Mouse (Mus musculus) neural tube, embryonic 14.5 days (tissue): ENCODE measurements around the gene Tsr1. TPM values are rescaled to one million over a fixed set of nuclear protein-coding genes. Genes with fewer than 3 reads are reported as not detected.
A peak's percentile ranks its signal among the peaks of the same experiment; 100 is the strongest.

Experiments used
- ATAC-seq: fragments of 200-750 bp; cut with Nextera tagmentation; 2 replicates; pipeline ENCODE4 v1.8.0; 2017; ENCODE audit warnings: low read depth, mild to moderate bottlenecking, moderate TSS enrichment, moderate library complexity
- H3K27ac ChIP-seq: fragments of 300-500 bp; sonication (generic); 2 replicates; pipeline ENCODE4 v1.5.1; 2014; ENCODE audit warnings: low read depth, mild to moderate bottlenecking, control low read depth, low read length, moderate library complexity, mixed read lengths
- H3K27me3 ChIP-seq: fragments of 300-500 bp; sonication (generic); 2 replicates; pipeline ENCODE4 v1.6.1; 2014; ENCODE audit warnings: low read length; ENCODE audit not compliant: control insufficient read depth, insufficient read depth
- H3K36me3 ChIP-seq: fragments of 300-500 bp; sonication (generic); 2 replicates; pipeline ENCODE4 v1.6.1; 2014; ENCODE audit warnings: low read length, mixed read lengths; ENCODE audit not compliant: control insufficient read depth, insufficient read depth
- H3K4me1 ChIP-seq: fragments of 300-500 bp; sonication (generic); 2 replicates; pipeline ENCODE4 v1.6.1; 2014; ENCODE audit warnings: low read length; ENCODE audit not compliant: control insufficient read depth, insufficient read depth
- H3K4me2 ChIP-seq: fragments of 300-500 bp; sonication (generic); 2 replicates; pipeline ENCODE4 v1.6.1; 2014; ENCODE audit warnings: mild to moderate bottlenecking, low read depth, low read length, control low read depth
- H3K4me3 ChIP-seq: fragments of 300-500 bp; sonication (generic); 2 replicates; pipeline ENCODE4 v1.5.1; 2014; ENCODE audit warnings: low read depth, low read length, control low read depth, mixed read lengths
- H3K9ac ChIP-seq: fragments of 300-500 bp; sonication (generic); replicated peaks from 2 replicates; pipeline ENCODE4 v1.6.1; 2014; ENCODE audit warnings: low read depth, mild to moderate bottlenecking, control low read depth, low read length, mixed read lengths
- H3K9me3 ChIP-seq: fragments of 300-500 bp; sonication (generic); 2 replicates; pipeline ENCODE4 v1.6.1; 2016; ENCODE audit warnings: low read length; ENCODE audit not compliant: control insufficient read depth
- WGBS: fragments of 180-500 bp; shearing (Covaris S2); extraction: QIAGEN DNeasy Blood & Tissue Kit; methylation state at CpG from one replicate; pipeline ENCODE4 v1.1.7; 2014; 5-methylcytosine and 5-hydroxymethylcytosine counted together
- polyA plus RNA-seq: library from polyadenylated mRNA; unstranded; fragments of >200 nt; fragmentation: Nextera tagmentation; extraction: Ambion mirVana; gene quantifications from 2 replicates; pipeline ENCODE4 v1.2.1, GENCODE M21; 2014

Gene Tsr1
- 27.9 and 40.6 TPM in 2 replicates for polyA plus RNA-seq

DNA sequence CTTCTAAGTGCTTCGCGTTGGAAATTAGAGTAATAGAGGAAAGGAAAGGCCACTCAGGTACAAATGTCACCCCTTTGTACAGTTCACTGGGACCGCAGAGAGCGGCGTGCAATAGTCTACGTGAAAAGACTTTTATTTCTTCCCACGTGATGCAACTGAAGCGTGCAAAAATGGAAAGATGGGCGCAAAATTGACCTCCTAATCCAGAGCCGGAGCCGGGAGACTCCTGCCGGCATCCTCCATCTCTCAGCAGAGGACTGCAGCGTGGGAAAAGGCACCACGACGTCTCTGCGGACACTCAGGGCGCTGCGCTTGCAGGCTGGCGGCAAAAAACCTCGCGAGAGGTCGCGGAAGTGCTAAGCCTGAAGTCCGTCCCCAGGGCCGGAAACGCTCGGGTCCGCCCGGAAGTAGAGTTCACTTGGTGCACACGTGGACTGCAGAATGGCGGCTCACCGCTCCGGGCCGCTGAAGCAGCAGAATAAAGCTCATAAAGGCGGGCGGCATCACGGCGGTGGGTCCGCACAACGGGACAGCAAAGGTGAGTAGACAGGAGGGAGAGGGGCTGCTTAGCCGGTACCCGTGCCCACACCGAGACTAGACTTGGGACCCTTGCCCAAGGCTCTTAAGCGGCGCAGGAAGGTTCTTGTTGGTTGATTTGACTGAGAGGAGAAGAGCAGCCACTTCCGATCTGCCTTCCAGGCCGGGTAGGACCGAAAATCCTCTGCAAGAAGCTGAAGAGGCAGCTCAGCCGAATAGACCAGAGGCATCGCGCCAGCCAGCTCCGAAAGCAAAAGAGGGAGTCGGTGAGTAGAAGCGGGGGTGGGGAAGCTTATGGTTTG is at the start of gene Tsr1:
Tsr1 (plus strand) TSS at position 394 of the 839 bp plus-strand sequence.
- H3K27me3 ChIP-seq, result no peaks in the 10 kb centered on the region
- H3K36me3 ChIP-seq, result peaks cover 24% of the 10 kb centered on the region
- peak within 1 kb of the TSS; percentile 81 for H3K4me3 ChIP-seq
- peaks cover 16% of the 10 kb centered on the region for H3K4me1 ChIP-seq
- peak within 1 kb of the TSS; percentile 84 for H3K27ac ChIP-seq
- peak; percentile 77 for ATAC-seq
- H3K4me2 ChIP-seq, result peak within 1 kb of the TSS; percentile 76
- under 1% methylated on average over 54 of the region's 54 CpGs for WGBS
- H3K9ac ChIP-seq, result peak within 1 kb of the TSS; percentile 86
- H3K9me3 ChIP-seq, result no peaks in the 10 kb centered on the region

DNA sequence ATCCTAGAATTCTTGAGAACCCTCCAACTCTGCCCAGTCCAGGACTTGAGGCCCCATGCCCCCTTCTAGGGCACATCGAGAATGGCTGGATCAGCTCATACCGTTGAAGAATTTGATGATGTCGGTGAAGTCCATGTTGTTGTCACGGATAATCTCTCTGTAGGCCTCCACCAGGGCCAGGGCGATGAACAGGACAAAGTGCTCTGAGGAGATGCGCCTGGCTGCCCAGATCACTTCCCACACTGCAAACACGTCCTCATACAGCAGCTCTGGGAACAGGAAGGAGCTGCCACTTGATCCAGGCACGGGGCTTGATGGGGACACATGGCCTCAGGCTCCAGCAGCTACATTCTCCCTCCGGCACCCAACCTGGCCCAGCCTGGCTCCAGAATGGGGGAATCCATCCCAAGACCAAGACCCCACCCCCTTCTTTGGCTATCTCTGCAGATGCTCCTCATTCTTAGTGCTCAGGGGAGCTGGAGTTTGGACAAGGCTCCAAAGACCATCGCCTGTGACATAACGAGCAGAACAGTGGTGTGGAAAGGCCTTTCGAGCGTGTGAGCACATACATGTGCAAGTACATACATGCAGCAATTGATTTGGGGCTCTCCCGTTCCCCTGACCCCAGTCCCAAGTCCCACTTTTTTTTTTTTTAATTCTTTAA is 46.7 kb upstream of the Tsr1 start:
- no peaks in the 10 kb centered on the region for H3K27me3 ChIP-seq
- H3K27ac ChIP-seq, result no peak overlapping the region
- no peak overlapping the region for H3K4me3 ChIP-seq
- 84% methylated on average over 14 of the region's 14 CpGs for WGBS
- 0 out of 2 replicates have a peak, but pooled peaks cover 4% of the 10 kb centered on the region for H3K4me1 ChIP-seq
- peaks cover 22% of the 10 kb centered on the region for H3K36me3 ChIP-seq
- H3K9me3 ChIP-seq, result no peaks in the 10 kb centered on the region
- H3K9ac ChIP-seq, result no peak overlapping the region
- H3K4me2 ChIP-seq, result no peak overlapping the region
- no peak for ATAC-seq

DNA sequence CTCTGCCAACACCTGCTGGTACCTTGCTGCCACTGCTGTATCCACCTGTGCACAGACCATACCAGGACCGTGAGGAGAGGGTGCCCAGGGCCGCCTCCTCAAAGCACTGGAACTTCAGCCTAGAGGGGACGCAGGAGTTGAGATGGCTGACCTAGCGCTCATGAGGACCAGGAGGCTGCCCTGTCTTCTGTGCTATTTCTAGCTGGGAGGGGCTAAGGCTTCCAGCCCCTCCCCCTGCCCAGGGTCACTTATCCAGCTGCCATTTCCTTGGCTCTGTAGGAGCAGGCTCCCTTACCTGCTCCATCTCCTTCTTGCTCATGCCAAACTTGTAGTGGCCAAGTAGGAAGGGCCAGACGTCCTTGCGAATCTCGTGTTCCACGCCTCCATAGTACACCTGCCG is 40.1 kb upstream of the Tsr1 start:
- WGBS, result 86% methylated on average over 9 of the region's 9 CpGs

GRCm38 (mm10) chr11:74862129-74862528 is 35.7 kb upstream of the Tsr1 start:
- Histone ChIP-seq H3K36me3 (peaks cover 10% of the 10 kb centered on the region), H3K9me3 (no peaks in the 10 kb centered on the region)
- 94% methylated on average over 5 of the region's 5 CpGs for WGBS

More for the DNA sequence above, 40.1 kb upstream of the Tsr1 start:
- Histone ChIP-seq H3K4me2 (no peak overlapping the region), H3K4me3 (no peak overlapping the region), H3K9me3 (no peaks in the 10 kb centered on the region), H3K27me3 (no peaks in the 10 kb centered on the region), H3K36me3 (peaks cover 11% of the 10 kb centered on the region), H3K9ac (no peak overlapping the region), H3K27ac (no peak overlapping the region), H3K4me1 (no peaks in the 10 kb centered on the region)
- no peak for ATAC-seq

DNA sequence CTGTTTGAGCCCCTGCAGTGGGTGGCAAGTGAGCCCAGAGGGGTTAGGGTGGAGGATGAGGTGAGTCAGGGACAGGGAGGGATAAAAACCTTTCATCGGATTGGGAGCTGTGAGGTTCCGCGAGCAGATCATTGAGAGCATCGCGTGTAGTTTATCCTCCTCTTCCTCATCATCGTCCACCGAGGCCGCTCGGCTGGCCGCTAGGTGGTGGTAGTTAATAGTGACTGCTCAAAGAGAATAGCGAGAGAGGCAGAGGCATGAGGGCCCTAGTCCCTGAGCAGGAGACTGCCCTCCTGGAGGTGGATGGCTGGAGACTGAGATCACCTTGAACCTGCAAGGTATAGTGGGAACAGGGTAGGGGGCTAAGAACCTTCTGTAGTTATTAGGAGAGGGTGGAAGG is 34.4 kb upstream of the Tsr1 start:
- 36% methylated on average over 11 of the region's 11 CpGs for WGBS
- Histone ChIP-seq H3K27me3 (no peaks in the 10 kb centered on the region), H3K27ac (no peak overlapping the region), H3K9me3 (no peaks in the 10 kb centered on the region), H3K36me3 (peaks cover 12% of the 10 kb centered on the region), H3K4me2 (no peak overlapping the region), H3K4me1 (no peaks in the 10 kb centered on the region), H3K9ac (no peak overlapping the region), H3K4me3 (no peak overlapping the region)
- ATAC-seq, result no peak

More at GRCm38 (mm10) chr11:74862129-74862528, 35.7 kb upstream of the Tsr1 start:
- Histone ChIP-seq H3K4me2 (no peak overlapping the region), H3K9ac (no peak overlapping the region), H3K4me3 (no peak overlapping the region), H3K27ac (no peak overlapping the region), H3K27me3 (no peaks in the 10 kb centered on the region), H3K4me1 (no peaks in the 10 kb centered on the region)
- ATAC-seq, result no peak

DNA sequence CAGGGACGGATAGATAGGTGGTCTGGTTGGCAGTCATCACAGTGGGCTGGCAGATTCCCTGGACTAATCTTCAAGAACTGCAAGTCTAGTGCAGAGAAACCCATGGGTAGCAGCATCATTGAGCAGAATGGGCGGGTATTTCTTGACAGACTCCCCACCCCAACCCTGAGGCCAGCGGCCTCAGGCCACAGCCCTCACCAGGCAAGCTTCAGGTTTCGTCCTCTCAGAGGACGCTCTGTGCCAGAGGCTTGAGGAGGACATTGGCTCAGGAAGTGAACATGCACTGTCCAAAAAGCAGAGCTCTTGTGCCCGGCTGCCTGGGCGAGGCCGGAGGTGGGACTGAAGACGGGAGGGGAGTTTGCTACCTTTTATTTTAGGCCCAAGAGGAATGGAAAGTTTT is 33.5 kb upstream of the Tsr1 start:
- peaks cover 5% of the 10 kb centered on the region; the same call in 1 of the 2 replicates for H3K4me1 ChIP-seq
- H3K4me2 ChIP-seq, result no peak overlapping the region
- H3K27me3 ChIP-seq, result no peaks in the 10 kb centered on the region
- 91% methylated on average over 9 of the region's 9 CpGs for WGBS
- H3K36me3 ChIP-seq, result peaks cover 16% of the 10 kb centered on the region
- no peak overlapping the region for H3K9ac ChIP-seq
- H3K9me3 ChIP-seq, result no peaks in the 10 kb centered on the region
- no peak overlapping the region for H3K4me3 ChIP-seq
- no peak for ATAC-seq
- H3K27ac ChIP-seq, result no peak overlapping the region

DNA sequence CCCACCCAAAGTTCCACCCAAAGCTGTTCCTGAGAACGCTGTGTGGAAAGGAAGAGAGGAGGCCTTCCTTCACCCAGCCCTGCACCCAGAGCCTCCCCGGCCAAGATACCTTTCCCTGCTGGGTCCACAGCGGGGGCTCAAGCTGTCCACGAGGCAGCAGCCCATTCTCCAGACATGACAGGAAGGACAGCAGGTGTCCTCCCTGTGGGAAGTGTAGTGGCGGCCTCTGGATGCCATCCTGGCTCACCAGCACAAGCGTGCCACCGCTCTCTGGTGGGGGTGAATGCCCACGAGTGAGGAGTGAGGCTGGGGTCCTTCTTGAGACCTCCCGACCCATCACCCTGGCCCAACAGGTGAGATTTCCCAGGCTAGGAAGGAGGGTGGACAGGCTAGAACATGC is 32.6 kb upstream of the Tsr1 start:
- Histone ChIP-seq H3K4me2 (no peak overlapping the region), H3K27me3 (no peaks in the 10 kb centered on the region), H3K9me3 (no peaks in the 10 kb centered on the region), H3K4me1 (peaks cover 11% of the 10 kb centered on the region; the same call in 1 of the 2 replicates), H3K27ac (no peak overlapping the region), H3K9ac (no peak overlapping the region), H3K4me3 (no peak overlapping the region), H3K36me3 (peaks cover 16% of the 10 kb centered on the region; the same call in 1 of the 2 replicates)
- WGBS, result 83% methylated on average over 9 of the region's 9 CpGs
- ATAC-seq, result no peak

DNA sequence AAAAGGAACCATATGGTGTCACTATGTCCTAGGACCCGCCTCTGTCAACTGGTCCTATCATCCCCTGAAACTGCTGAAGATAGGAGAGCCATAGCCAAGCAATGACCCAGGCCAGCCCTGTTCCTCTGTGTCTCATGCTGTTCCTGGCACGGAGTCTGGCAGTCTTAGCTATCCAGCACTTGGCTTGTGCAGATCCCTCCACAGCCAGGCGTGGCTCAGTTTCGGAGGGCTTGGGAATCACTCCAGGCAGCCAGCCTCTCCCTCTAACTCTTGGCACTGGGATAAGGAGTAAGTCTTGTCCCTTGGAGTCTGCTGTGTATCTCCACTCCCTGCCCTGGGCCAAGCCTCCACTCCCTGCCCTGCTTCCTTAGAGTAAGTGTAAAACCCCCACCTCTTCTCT is 31.2 kb upstream of the Tsr1 start:
- H3K4me3 ChIP-seq, result no peak overlapping the region
- H3K4me1 ChIP-seq, result peaks cover 22% of the 10 kb centered on the region
- WGBS, result 89% methylated on average over 4 of the region's 4 CpGs
- H3K36me3 ChIP-seq, result peaks cover 16% of the 10 kb centered on the region; the same call in 1 of the 2 replicates
- no peaks in the 10 kb centered on the region for H3K9me3 ChIP-seq
- ATAC-seq, result no peak
- no peaks in the 10 kb centered on the region for H3K27me3 ChIP-seq
- H3K27ac ChIP-seq, result no peak overlapping the region
- H3K4me2 ChIP-seq, result no peak overlapping the region
- H3K9ac ChIP-seq, result no peak overlapping the region

GRCm38 (mm10) chr11:74867181-74867580 is 30.7 kb upstream of the Tsr1 start:
- no peak for ATAC-seq

More at GRCm38 (mm10) chr11:74867181-74867580, 30.7 kb upstream of the Tsr1 start:
- no peak overlapping the region for H3K27ac ChIP-seq
- H3K9me3 ChIP-seq, result no peaks in the 10 kb centered on the region
- H3K27me3 ChIP-seq, result no peaks in the 10 kb centered on the region
- H3K9ac ChIP-seq, result no peak overlapping the region
- WGBS, result 88% methylated on average over 2 of the region's 2 CpGs
- H3K36me3 ChIP-seq, result peaks cover 16% of the 10 kb centered on the region; the same call in 1 of the 2 replicates
- peaks cover 25% of the 10 kb centered on the region for H3K4me1 ChIP-seq
- H3K4me2 ChIP-seq, result no peak overlapping the region
- no peak overlapping the region for H3K4me3 ChIP-seq
